Mouse (Mus musculus): Measurements from ENCODE around the gene Cacna1i.

- TF ChIP-seq CTCF (IDR thresholded peaks at IDR 0.05; ENCODE audit: low read depth, low read length) (no peak), POLR2A (IDR thresholded peaks at IDR 0.05; ENCODE audit: insufficient read depth, low read length) (no peak), EP300 (IDR thresholded peaks at IDR 0.05; ENCODE audit: insufficient read depth, low read depth, low read length) (no peak)
These were observed 39.9 kb downstream of the Cacna1i start for GRCm38 (mm10) chr15:80326947-80327346.

Data from ES-Bruce4 (cell line).